Mouse (Mus musculus) liver, embryonic 14.5 days (tissue): ENCODE measurements around the gene Ube2e3.

Source experiments
- CTCF ChIP-seq: IDR thresholded peaks from 2 replicates; pipeline ENCODE4 v1.5.1; 2016; ENCODE audit warnings: antibody characterized with exemption, low read depth, control low read depth
- EP300 ChIP-seq: IDR thresholded peaks from 2 replicates; pipeline ENCODE4 v1.6.1; 2016; ENCODE audit warnings: antibody characterized with exemption, low read depth

GRCm38 (mm10) chr2:78895216-78895615 is 27.3 kb downstream of the Ube2e3 start:
- TF ChIP-seq CTCF, result no peak
- TF ChIP-seq EP300, result no peak
